Mouse (Mus musculus) bone marrow macrophage, adult 2 months (primary cell): ENCODE measurements at regions not wholly inside any gene's neighbourhood (a gene's known extent, or its start where the extent isn't known, plus 50 kb on each side); places are given as distances from the start of the nearest gene placed in this dataset.

Experiments used
- CTCF ChIP-seq: IDR thresholded peaks from 2 replicates; pipeline ENCODE4 v1.5.1; 2012; ENCODE audit warnings: low read depth, mild to moderate bottlenecking, low read length, moderate library complexity
- POLR2A ChIP-seq: IDR thresholded peaks from 2 replicates; pipeline ENCODE4 v1.6.1; 2012; ENCODE audit warnings: mild to moderate bottlenecking, low read depth, low read length, borderline replicate concordance

DNA sequence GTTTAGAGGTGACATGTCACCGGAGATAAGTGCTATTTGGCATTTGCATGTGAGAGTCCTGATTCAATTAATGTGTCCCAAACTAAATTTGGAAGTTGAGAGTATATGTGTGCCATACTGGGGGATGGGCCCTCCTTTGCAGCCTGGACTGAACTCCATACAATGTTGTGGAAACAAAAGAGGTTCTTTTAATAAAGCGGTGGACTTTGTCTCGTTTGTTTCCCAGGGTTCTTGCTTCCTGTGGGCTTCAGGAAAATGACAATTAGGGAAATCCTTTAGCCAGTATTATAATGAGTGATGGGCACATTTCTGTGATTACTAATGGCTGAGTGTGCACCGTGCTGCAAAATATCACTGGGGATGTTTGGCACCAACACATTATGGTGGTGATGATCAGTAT, 167.9 kb downstream of the Cd83 start:
- no peak for TF ChIP-seq CTCF
- TF ChIP-seq POLR2A, result no peak
